Mouse (Mus musculus): ENCODE measurements around the gene Mcrs1.

Gene Mcrs1

GRCm38 (mm10) chr15:99213183-99213582, 38.6 kb downstream of the Mcrs1 start:
- DNase-seq (ENCODE audit: low spot score) = no peak

GRCm38 (mm10) chr15:99205959-99206358, 45.8 kb downstream of the Mcrs1 start:
- DNase-seq (ENCODE audit: low spot score) = no peak

GRCm38 (mm10) chr15:99198761-99199160, 53.0 kb downstream of the Mcrs1 start:
- DNase-seq (ENCODE audit: low spot score) = no peak

- DNase-seq (ENCODE audit: low spot score) = no peak
Observed at GRCm38 (mm10) chr15:99195043-99195442, 56.7 kb downstream of the Mcrs1 start.

GRCm38 (mm10) chr15:99194358-99194757, 57.4 kb downstream of the Mcrs1 start:
- no peak for DNase-seq (ENCODE audit: low spot score)
